Mouse (Mus musculus) forebrain, embryonic 11.5 days (tissue): ENCODE measurements around the gene Spred2. TPM values are rescaled to one million over a fixed set of nuclear protein-coding genes. Genes with fewer than 3 reads are reported as not detected.
A peak's percentile ranks its signal among the peaks of the same experiment; 100 is the strongest.

Source experiments
- ATAC-seq: fragments of 200-750 bp; cut with Nextera tagmentation; replicated peaks from 2 replicates; pipeline ENCODE4 v1.8.0; 2017; ENCODE audit warnings: moderate TSS enrichment; ENCODE audit not compliant: low FRiP score
- DNase-seq: peaks from one replicate; pipeline ENCODE4 v3.0.0-alpha.2; 2017; ENCODE audit warnings: low spot score
- H3K27ac ChIP-seq: fragments of 300-500 bp; sonication (generic); 2 replicates; pipeline ENCODE4 v1.5.1; 2014; ENCODE audit warnings: low read depth, low read length
- H3K27me3 ChIP-seq: fragments of 300-500 bp; sonication (generic); 2 replicates; pipeline ENCODE4 v1.6.1; 2014; ENCODE audit warnings: mild to moderate bottlenecking, low read length, mixed read lengths; ENCODE audit not compliant: control insufficient read depth, insufficient read depth
- H3K36me3 ChIP-seq: fragments of 300-500 bp; sonication (generic); 2 replicates; pipeline ENCODE4 v1.6.1; 2014; ENCODE audit warnings: mild to moderate bottlenecking, low read length, moderate library complexity, mixed read lengths; ENCODE audit not compliant: control insufficient read depth, insufficient read depth
- H3K4me1 ChIP-seq: fragments of 300-500 bp; sonication (generic); replicated peaks from 2 replicates; pipeline ENCODE4 v1.6.1; 2014; ENCODE audit warnings: low read length, mixed read lengths; ENCODE audit not compliant: control insufficient read depth, insufficient read depth
- H3K4me2 ChIP-seq: fragments of 300-500 bp; sonication (generic); 2 replicates; pipeline ENCODE4 v1.6.1; 2014; ENCODE audit warnings: low read depth, mild to moderate bottlenecking, low read length, moderate library complexity, mixed read lengths; ENCODE audit not compliant: severe bottlenecking
- H3K4me3 ChIP-seq: fragments of 300-500 bp; sonication (generic); 2 replicates; pipeline ENCODE4 v1.5.1; 2014; ENCODE audit warnings: low read depth, low read length
- H3K9ac ChIP-seq: fragments of 300-500 bp; sonication (generic); 2 replicates; pipeline ENCODE4 v1.6.1; 2014; ENCODE audit warnings: low read length
- H3K9me3 ChIP-seq: fragments of 300-500 bp; sonication (generic); 2 replicates; pipeline ENCODE4 v1.6.1; 2016; ENCODE audit warnings: low read length, mixed read lengths; ENCODE audit not compliant: control insufficient read depth
- WGBS: fragments of 180-500 bp; shearing (Covaris S2); extraction: QIAGEN DNeasy Blood & Tissue Kit; methylation state at CpG from one replicate; pipeline ENCODE4 v1.1.7; 2014; 5-methylcytosine and 5-hydroxymethylcytosine counted together
- polyA plus RNA-seq: library from polyadenylated mRNA; unstranded; fragments of >200 nt; fragmentation: Nextera tagmentation; extraction: Ambion mirVana; gene quantifications from 2 replicates; pipeline ENCODE4 v1.2.1, GENCODE M21; 2014

The Spred2 gene
- polyA plus RNA-seq, 1 experiment from 2014 or later, result 7.7 TPM

DNA sequence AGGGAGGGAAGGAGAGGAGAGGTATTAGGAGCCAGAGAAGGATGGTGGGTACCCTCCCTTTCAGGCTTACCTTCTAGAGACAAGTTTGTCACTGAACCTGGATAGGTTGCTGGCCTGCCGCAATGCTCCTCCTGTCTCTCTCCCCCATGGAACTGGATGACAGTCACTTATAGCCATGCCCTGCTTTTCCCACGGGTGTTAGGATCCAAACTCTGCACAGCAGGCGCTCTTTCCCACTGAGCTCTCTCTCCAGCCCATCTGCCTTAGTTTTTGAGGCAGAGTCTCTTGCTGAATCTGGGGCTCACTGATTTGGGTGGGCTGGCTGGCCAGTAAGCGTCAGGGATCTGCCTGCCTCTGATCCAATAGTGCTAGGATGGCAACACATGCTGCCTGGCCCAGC, 23.5 kb upstream of the Spred2 start:
- 79% methylated on average over 4 of the region's 4 CpGs for WGBS
- no peak for DNase-seq
- no peaks in the 10 kb centered on the region for H3K27me3 ChIP-seq
- no peak overlapping the region for H3K4me2 ChIP-seq
- H3K9ac ChIP-seq, result no peak overlapping the region
- H3K4me3 ChIP-seq, result no peak overlapping the region
- no peak overlapping the region for H3K27ac ChIP-seq
- H3K36me3 ChIP-seq, result no peaks in the 10 kb centered on the region
- no peaks in the 10 kb centered on the region for H3K4me1 ChIP-seq
- H3K9me3 ChIP-seq, result no peaks in the 10 kb centered on the region; the same call in 1 of the 2 replicates
- ATAC-seq, result no peak

DNA sequence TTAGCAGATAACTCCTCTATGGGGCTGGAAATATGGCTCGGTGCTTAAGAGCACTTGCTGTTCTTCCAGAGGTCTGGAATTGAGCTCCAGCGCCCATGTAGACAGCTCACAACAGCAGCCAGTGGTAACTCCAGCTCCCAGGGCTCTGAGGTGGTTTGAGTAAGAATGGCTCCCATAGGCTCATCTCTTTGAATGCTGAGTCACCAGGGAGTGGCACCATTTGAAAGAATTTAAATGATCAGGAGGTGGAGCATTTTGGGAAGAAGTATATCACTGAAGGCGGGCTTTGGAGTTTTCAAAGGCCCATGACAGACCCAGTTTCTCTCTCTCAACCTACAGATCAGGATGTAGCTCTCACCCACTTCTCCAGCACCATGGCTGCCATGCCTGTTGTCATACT, 13.0 kb upstream of the Spred2 start:
- Histone ChIP-seq H3K27ac (no peak overlapping the region), H3K4me3 (no peak overlapping the region), H3K9me3 (peaks cover 5% of the 10 kb centered on the region; the same call in 1 of the 2 replicates), H3K27me3 (no peaks in the 10 kb centered on the region), H3K36me3 (no peaks in the 10 kb centered on the region), H3K9ac (no peak overlapping the region), H3K4me1 (no peaks in the 10 kb centered on the region), H3K4me2 (no peak overlapping the region)
- DNase-seq, result no peak
- WGBS, result 83% methylated on average over 3 of the region's 3 CpGs
- no peak for ATAC-seq

DNA sequence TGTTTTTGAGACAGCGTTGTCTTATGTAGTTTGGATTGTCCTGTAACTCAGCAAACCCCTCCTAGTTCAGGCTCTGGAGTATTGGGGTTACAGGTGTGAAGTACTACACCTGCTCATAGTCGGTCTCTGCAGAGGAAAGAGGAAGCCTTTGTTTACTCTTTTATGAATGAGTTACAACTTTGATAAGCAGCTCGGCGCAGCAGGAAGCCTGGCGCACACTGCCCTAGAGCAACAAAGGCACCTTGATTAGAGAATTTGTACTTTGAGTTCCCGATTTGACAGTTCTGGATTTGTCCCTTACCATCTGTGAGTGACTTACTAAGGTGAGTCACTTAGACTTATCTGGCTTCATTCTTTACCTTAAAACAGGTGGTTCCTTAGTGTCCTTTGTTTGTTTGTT, 12.0 kb upstream of the Spred2 start:
- Histone ChIP-seq H3K4me1 (no peaks in the 10 kb centered on the region), H3K27ac (no peak overlapping the region), H3K4me3 (no peak overlapping the region), H3K9me3 (peaks cover 3% of the 10 kb centered on the region; the same call in 1 of the 2 replicates), H3K36me3 (no peaks in the 10 kb centered on the region), H3K9ac (no peak overlapping the region), H3K27me3 (peaks cover 2% of the 10 kb centered on the region; the same call in 1 of the 2 replicates), H3K4me2 (no peak overlapping the region)
- ATAC-seq (no peak), DNase-seq (no peak)
- 92% methylated on average over 6 of the region's 6 CpGs for whole genome bisulfite sequencing

DNA sequence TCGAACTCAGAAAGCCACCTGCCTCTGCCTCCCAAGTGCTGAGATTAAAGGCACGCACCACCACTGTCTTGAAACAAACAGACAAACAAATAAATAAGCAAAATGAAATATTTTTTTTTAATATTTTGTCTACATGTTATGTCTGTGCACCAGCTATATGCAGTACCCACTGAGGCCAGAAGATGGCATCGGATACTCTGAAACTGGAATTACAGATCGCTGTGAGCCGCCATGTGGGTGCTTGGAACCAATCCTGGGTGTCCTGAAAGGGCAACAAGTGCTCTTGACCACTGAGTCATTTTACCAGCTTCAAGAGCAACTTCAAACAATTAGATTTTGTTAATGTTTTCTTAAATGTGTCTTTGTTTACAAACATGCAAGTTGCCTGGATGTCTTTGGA, 11.5 kb upstream of the Spred2 start:
- no peak overlapping the region for H3K9ac ChIP-seq
- H3K4me3 ChIP-seq, result no peak overlapping the region
- DNase-seq, result no peak
- H3K4me2 ChIP-seq, result no peak overlapping the region
- H3K27me3 ChIP-seq, result peaks cover 4% of the 10 kb centered on the region; the same call in 1 of the 2 replicates
- peaks cover 3% of the 10 kb centered on the region; the same call in 1 of the 2 replicates for H3K9me3 ChIP-seq
- WGBS, result 94% methylated on average over 5 of the region's 5 CpGs
- H3K36me3 ChIP-seq, result no peaks in the 10 kb centered on the region
- ATAC-seq, result no peak
- no peak overlapping the region for H3K27ac ChIP-seq
- H3K4me1 ChIP-seq, result peaks cover 3% of the 10 kb centered on the region

DNA sequence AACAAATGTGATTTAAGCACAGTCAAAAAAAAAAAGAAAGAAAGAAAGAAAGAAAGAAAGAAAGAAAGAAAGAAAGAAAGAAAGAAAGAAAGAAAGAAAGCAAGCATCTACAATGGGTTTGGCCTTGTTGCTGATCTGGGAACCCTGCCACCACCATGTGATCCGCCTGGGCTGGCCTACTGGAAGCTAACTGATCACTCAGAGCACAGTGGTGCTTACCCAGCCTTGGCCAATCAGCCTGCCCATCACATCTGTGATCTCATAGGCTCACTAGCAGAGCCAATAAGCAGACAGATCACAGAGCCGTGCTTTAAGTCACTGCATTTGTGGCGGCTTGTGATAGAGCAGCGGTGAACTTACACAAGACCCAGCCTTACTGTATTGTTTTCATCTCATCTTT, 10.4 kb upstream of the Spred2 start:
- DNase-seq (no peak), ATAC-seq (no peak)
- Histone ChIP-seq H3K27ac (no peak overlapping the region), H3K4me1 (peaks cover 3% of the 10 kb centered on the region), H3K9me3 (peaks cover 3% of the 10 kb centered on the region; the same call in 1 of the 2 replicates), H3K36me3 (no peaks in the 10 kb centered on the region), H3K4me3 (no peak overlapping the region), H3K9ac (no peak overlapping the region), H3K4me2 (no peak overlapping the region), H3K27me3 (peaks cover 6% of the 10 kb centered on the region; the same call in 1 of the 2 replicates)
- WGBS, result 97% methylated on average over 4 of the region's 4 CpGs

DNA sequence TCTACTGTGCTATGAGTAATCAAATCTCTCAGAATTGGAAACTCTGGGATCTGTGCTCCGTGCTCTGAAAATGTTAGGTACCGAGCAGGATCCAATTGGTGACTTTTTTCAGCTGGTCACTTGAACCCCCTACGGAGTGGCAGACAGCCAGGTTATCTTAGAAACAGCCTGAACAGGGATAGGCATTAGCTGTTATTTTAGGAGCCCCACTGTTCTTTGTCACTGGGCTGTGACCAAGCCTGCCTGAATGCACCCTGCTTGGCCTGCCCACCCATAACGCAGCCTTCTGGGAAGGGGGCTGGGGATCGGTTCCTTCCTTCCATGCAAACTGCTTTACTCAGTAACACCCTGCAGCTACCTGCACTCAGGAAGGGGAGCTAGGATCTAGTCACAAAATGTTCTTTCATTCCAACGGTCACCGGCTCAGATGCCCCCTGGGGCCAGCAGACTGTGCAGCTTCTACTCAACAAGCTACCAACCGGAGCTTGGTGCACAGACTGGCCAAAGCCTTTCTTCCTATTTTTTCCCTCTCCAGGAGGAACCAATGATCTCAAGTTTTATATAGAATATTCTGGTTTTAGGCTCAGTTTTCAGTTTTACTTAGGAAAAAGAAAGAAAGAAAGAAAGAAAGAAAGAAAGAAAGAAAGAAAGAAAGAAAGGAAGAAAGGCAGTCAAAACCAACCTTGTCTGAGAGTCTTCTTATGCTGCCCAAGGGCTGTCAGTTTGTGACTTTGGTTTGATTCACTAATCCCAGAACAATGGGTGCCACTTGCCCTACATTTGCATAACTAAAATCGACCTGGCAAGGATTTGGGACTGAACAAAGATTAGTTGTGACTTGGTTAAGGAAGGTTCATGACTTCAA, 6.6 kb upstream of the Spred2 start:
- peaks cover 8% of the 10 kb centered on the region for H3K4me1 ChIP-seq
- peaks cover 6% of the 10 kb centered on the region; the same call in 1 of the 2 replicates for H3K27me3 ChIP-seq
- no peak overlapping the region for H3K4me3 ChIP-seq
- 9% methylated on average over 9 of the region's 9 CpGs for WGBS
- DNase-seq (no peak), ATAC-seq (no peak)
- H3K36me3 ChIP-seq, result no peaks in the 10 kb centered on the region
- H3K4me2 ChIP-seq, result no peak overlapping the region
- no peak overlapping the region for H3K9ac ChIP-seq
- H3K9me3 ChIP-seq, result peaks cover 3% of the 10 kb centered on the region; the same call in 1 of the 2 replicates
- no peak overlapping the region for H3K27ac ChIP-seq

DNA sequence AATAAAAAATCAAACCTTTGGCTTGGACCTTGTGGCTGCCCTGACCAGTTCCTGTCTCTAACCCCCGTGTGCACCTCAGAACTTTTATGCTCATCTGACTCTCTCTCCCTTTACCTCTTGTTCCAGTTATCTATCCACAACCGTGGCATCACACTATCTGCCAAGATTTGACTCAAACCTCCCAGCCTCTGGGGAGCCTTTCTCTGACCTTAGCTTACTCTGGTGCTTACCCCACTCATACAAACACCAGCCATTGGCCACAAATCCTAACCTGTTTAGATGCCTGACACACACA, 6.0 kb upstream of the Spred2 start:
- Histone ChIP-seq H3K4me3 (no peak overlapping the region), H3K36me3 (no peaks in the 10 kb centered on the region), H3K27me3 (peaks cover 6% of the 10 kb centered on the region; the same call in 1 of the 2 replicates), H3K4me2 (no peak overlapping the region), H3K4me1 (peaks cover 8% of the 10 kb centered on the region), H3K9me3 (no peaks in the 10 kb centered on the region; the same call in 1 of the 2 replicates), H3K9ac (no peak overlapping the region), H3K27ac (no peak overlapping the region)
- DNase-seq (no peak), ATAC-seq (no peak)
- 3% methylated on average over 2 of the region's 2 CpGs for WGBS

DNA sequence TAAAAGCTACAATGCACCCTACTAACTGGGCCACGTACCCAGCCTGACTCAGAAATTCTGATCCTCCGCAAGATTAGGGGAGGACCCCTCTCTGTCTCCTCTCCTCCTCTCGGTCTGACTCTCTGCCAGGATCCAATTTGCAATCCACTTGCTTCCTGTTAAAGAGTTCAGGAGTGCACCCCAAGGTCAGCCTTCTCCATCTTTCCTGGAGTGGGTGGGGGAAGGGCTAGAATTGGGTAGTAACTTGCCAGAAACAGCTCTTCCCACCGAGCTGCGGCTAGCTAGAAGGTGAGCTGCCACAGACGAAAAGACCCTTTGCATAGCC, 4.8 kb upstream of the Spred2 start:
- peaks cover 8% of the 10 kb centered on the region for H3K4me1 ChIP-seq
- H3K4me3 ChIP-seq, result peak overlapping the region; percentile 57
- DNase-seq (peak; percentile 59), ATAC-seq (0 out of 2 replicates have a peak, but pooled peaks have one; percentile 2)
- peak overlapping the region; percentile 66 for H3K27ac ChIP-seq
- 1% methylated on average over 6 of the region's 6 CpGs for WGBS
- no peaks in the 10 kb centered on the region for H3K36me3 ChIP-seq
- H3K9ac ChIP-seq, result peak overlapping the region; percentile 73
- H3K9me3 ChIP-seq, result no peaks in the 10 kb centered on the region
- H3K4me2 ChIP-seq, result peak overlapping the region; percentile 71
- H3K27me3 ChIP-seq, result peaks cover 6% of the 10 kb centered on the region; the same call in 1 of the 2 replicates
